Mouse (Mus musculus): ENCODE data around the gene S1pr2. TPM values are rescaled to one million over a fixed set of nuclear protein-coding genes. Genes with fewer than 3 reads are reported as not detected.

S1pr2 gene
- total and polyA plus RNA-seq, 3 experiments = 1.3 to 3.2 (median 2.0) TPM

DNA sequence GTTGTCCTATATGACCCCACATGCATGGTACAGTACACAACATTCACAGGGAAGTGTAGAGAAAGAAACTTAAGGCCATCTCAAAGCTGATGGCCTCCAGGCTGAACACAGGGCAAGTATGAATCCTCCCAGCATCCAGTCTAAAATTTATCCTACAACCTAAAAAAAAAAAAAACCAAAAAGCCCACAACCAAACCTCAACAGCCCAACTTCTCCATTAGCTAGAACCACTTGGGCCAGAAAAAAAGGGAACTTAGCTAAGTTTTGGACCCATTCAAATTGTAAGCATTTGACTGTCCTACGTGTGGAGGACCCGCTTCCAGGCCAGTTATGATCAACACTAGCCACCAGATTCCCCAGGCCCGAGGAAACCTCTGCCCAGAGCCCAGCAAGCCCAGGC, 53.3 kb downstream of the S1pr2 start:
- TF ChIP-seq JUND (conservative IDR thresholded peaks at IDR 0.05; ENCODE audit: low read depth, low read length) (no peak), ZMIZ1 (IDR thresholded peaks at IDR 0.05; ENCODE audit: low read depth, low read length) (no peak), MYC (IDR thresholded peaks at IDR 0.05; ENCODE audit: low read depth, low read length) (no peak), USF2 (conservative IDR thresholded peaks at IDR 0.05; ENCODE audit: low read depth, low read length) (no peak), SMC3 (IDR thresholded peaks at IDR 0.05; ENCODE audit: low read depth, low read length) (no peak), TCF12 (IDR thresholded peaks at IDR 0.05; ENCODE audit: low read depth, low read length) (no peak), RCOR1 (conservative IDR thresholded peaks at IDR 0.05; ENCODE audit: low read depth, low read length) (no peak), MAX (IDR thresholded peaks at IDR 0.05; ENCODE audit: low read length) (no peak), MEF2A (IDR thresholded peaks at IDR 0.05; ENCODE audit: borderline replicate concordance, low read depth, low read length) (no peak), KAT2A (IDR thresholded peaks at IDR 0.05; ENCODE audit: insufficient replicate concordance, low read length) (no peak), PAX5 (IDR thresholded peaks at IDR 0.05; ENCODE audit: low read length) (no peak), CHD2 (IDR thresholded peaks at IDR 0.05; ENCODE audit: low read length) (no peak), NRF1 (IDR thresholded peaks at IDR 0.05; ENCODE audit: low read depth, low read length) (no peak), ZNF384 (IDR thresholded peaks at IDR 0.05; ENCODE audit: low read depth, low read length) (no peak), RAD21 (IDR thresholded peaks at IDR 0.05; ENCODE audit: low read depth, low read length) (no peak), CHD1 (IDR thresholded peaks at IDR 0.05; ENCODE audit: low read depth, low read length) (no peak)
- H3K27me3 ChIP-seq (replicated peaks) = no peaks in the 10 kb centered on the region
- no peak overlapping the region for H3K4me2 ChIP-seq (ENCODE audit: insufficient read depth, low read depth, poor library complexity, severe bottlenecking)
- no peak overlapping the region for H3K9ac ChIP-seq (ENCODE audit: insufficient read depth, low read depth)
- dilution Hi-C loops (cut with MboI; ENCODE audit: extremely low pct_ligation_motif_present, extremely low pct_unique_long_range_greater_than_20kb, low sequenced_read_pairs) (no loop called here), in situ Hi-C loops (cut with MboI; ENCODE audit: low pct_ligation_motif_present, low pct_unique_long_range_greater_than_20kb, low sequenced_read_pairs) (no loop called here)
- H3K79me2 ChIP-seq (replicated peaks; ENCODE audit: control insufficient read depth, extremely low read depth, insufficient read depth, poor library complexity, severe bottlenecking) = no peaks in the 10 kb centered on the region
- no peak overlapping the region for H3K4me3 ChIP-seq (replicated peaks in 1 of 3; ENCODE audit: low read depth in 2 of 3, low read length in 2 of 3, poor library complexity in 1 of 3)
- no peak for DNase-seq (ENCODE audit: extremely low read depth)
- no peaks in the 10 kb centered on the region for H3K9me3 ChIP-seq (replicated peaks; ENCODE audit: low read length)
- H3K27ac ChIP-seq (ENCODE audit: insufficient read depth, low read depth) = no peak overlapping the region
- no peaks in the 10 kb centered on the region for H3K4me1 ChIP-seq (ENCODE audit: control insufficient read depth in 1 of 2, insufficient read depth in 2 of 2)
- H3K36me3 ChIP-seq (replicated peaks in 1 of 2; ENCODE audit: control insufficient read depth in 1 of 2, insufficient read depth in 1 of 2, low read length in 1 of 2) = peaks cover 90 to 99% of the 10 kb centered on the region in 2 experiments

- dilution Hi-C loops (cut with MboI; ENCODE audit: extremely low pct_ligation_motif_present, extremely low pct_unique_long_range_greater_than_20kb, low sequenced_read_pairs) = no loop called here
- H3K79me2 ChIP-seq (replicated peaks; ENCODE audit: control insufficient read depth, extremely low read depth, insufficient read depth, poor library complexity, severe bottlenecking) = no peaks in the 10 kb centered on the region
- peaks cover 96 to 100% of the 10 kb centered on the region in 2 experiments for H3K36me3 ChIP-seq (replicated peaks in 1 of 2; ENCODE audit: control insufficient read depth in 1 of 2, insufficient read depth in 1 of 2, low read length in 1 of 2)
- no peak overlapping the region for H3K4me3 ChIP-seq (replicated peaks in 1 of 3; ENCODE audit: low read depth in 2 of 3, low read length in 2 of 3, poor library complexity in 1 of 3)
- H3K27ac ChIP-seq (ENCODE audit: insufficient read depth, low read depth) = no peak overlapping the region
- H3K9me3 ChIP-seq (replicated peaks; ENCODE audit: low read length) = no peaks in the 10 kb centered on the region
- H3K4me2 ChIP-seq (ENCODE audit: insufficient read depth, low read depth, poor library complexity, severe bottlenecking) = no peak overlapping the region
- in situ Hi-C loops (cut with MboI; ENCODE audit: low pct_ligation_motif_present, low pct_unique_long_range_greater_than_20kb, low sequenced_read_pairs) = no loop called here
- no peaks in the 10 kb centered on the region for H3K27me3 ChIP-seq (replicated peaks)
- H3K9ac ChIP-seq (ENCODE audit: insufficient read depth, low read depth) = no peak overlapping the region
- peak; percentile 51 for DNase-seq (ENCODE audit: extremely low read depth)
- H3K4me1 ChIP-seq (ENCODE audit: control insufficient read depth in 1 of 2, insufficient read depth in 2 of 2) = no peaks in the 10 kb centered on the region
- peak; percentile 61 for TF ChIP-seq RAD21 (IDR thresholded peaks at IDR 0.05; ENCODE audit: low read depth, low read length)
- peak; percentile 39 for TF ChIP-seq SMC3 (IDR thresholded peaks at IDR 0.05; ENCODE audit: low read depth, low read length)
- peak in 1 of 2 experiments; percentile 68; a peak in 2 of 4 replicates for TF ChIP-seq CTCF (conservative IDR thresholded peaks at IDR 0.05 in 1 of 2, IDR thresholded peaks at IDR 0.05 in 1 of 2; ENCODE audit: low read depth in 2 of 2, low read length in 2 of 2)
- TF ChIP-seq ZC3H11A (IDR thresholded peaks at IDR 0.05; ENCODE audit: low read depth, low read length) = no peak
- no peak for TF ChIP-seq IRF4 (IDR thresholded peaks at IDR 0.05; ENCODE audit: low read depth, low read length)
Measured at GRCm38 (mm10) chr9:20916160-20916559, 60.4 kb downstream of the S1pr2 start.

Other genes with a start within 250 kb of the S1pr2 start
- gene Olfm2, start 230.4 kb downstream of the S1pr2 start, total RNA-seq (2012; rRNA removed) = 0.08 TPM in 1 of 2 replicates, not detected in the other
- gene Olfm2, start 230.4 kb downstream of the S1pr2 start, total RNA-seq (2014; rRNA removed) = not detected in 2 replicates
- 0.14 and 0.47 TPM in 2 replicates for gene Olfm2, start 230.4 kb downstream of the S1pr2 start, polyA plus RNA-seq (2012; ENCODE audit: insufficient read length, low read depth)
- 0.08 and 0.25 TPM in 2 replicates for gene Col5a3, start 161.7 kb downstream of the S1pr2 start, total RNA-seq (2012; rRNA removed)
- gene Col5a3, start 161.7 kb downstream of the S1pr2 start, total RNA-seq (2014; rRNA removed) = not detected in 2 replicates
- gene Col5a3, start 161.7 kb downstream of the S1pr2 start, polyA plus RNA-seq (2012; ENCODE audit: insufficient read length, low read depth) = 0.04 TPM in 1 of 2 replicates, not detected in the other
- not detected in 2 replicates for gene Rdh8, start 158.3 kb downstream of the S1pr2 start, total RNA-seq (2012; rRNA removed)
- gene Rdh8, start 158.3 kb downstream of the S1pr2 start, total RNA-seq (2014; rRNA removed) = not detected in 2 replicates
- not detected in 2 replicates for gene Rdh8, start 158.3 kb downstream of the S1pr2 start, polyA plus RNA-seq (2012; ENCODE audit: insufficient read length, low read depth)
- 18.8 and 25.2 TPM in 2 replicates for gene A230050P20Rik, start 108.1 kb downstream of the S1pr2 start, total RNA-seq (2012; rRNA removed)
- gene A230050P20Rik, start 108.1 kb downstream of the S1pr2 start, total RNA-seq (2014; rRNA removed) = 3.3 and 3.7 TPM in 2 replicates
- gene A230050P20Rik, start 108.1 kb downstream of the S1pr2 start, polyA plus RNA-seq (2012; ENCODE audit: insufficient read length, low read depth) = 11.0 and 11.2 TPM in 2 replicates
- 3.4 and 11.8 TPM in 2 replicates for gene Angptl6, start 97.1 kb downstream of the S1pr2 start, total RNA-seq (2012; rRNA removed)
- 1.4 and 2.0 TPM in 2 replicates for gene Angptl6, start 97.1 kb downstream of the S1pr2 start, total RNA-seq (2014; rRNA removed)
- 0.57 and 1.1 TPM in 2 replicates for gene Angptl6, start 97.1 kb downstream of the S1pr2 start, polyA plus RNA-seq (2012; ENCODE audit: insufficient read length, low read depth)
- gene Ppan, start 88.6 kb downstream of the S1pr2 start, total RNA-seq (2012; rRNA removed) = 346 and 359 TPM in 2 replicates
- gene Ppan, start 88.6 kb downstream of the S1pr2 start, total RNA-seq (2014; rRNA removed) = 242 and 272 TPM in 2 replicates
- 359 and 389 TPM in 2 replicates for gene Ppan, start 88.6 kb downstream of the S1pr2 start, polyA plus RNA-seq (2012; ENCODE audit: insufficient read length, low read depth)
- 293 and 340 TPM in 2 replicates for gene Eif3g, start 78.2 kb downstream of the S1pr2 start, total RNA-seq (2012; rRNA removed)
- gene Eif3g, start 78.2 kb downstream of the S1pr2 start, total RNA-seq (2014; rRNA removed) = 205 and 211 TPM in 2 replicates
- gene Eif3g, start 78.2 kb downstream of the S1pr2 start, polyA plus RNA-seq (2012; ENCODE audit: insufficient read length, low read depth) = 387 and 392 TPM in 2 replicates
- gene Dnmt1, start 16.9 kb downstream of the S1pr2 start, total RNA-seq (2012; rRNA removed) = 121 and 130 TPM in 2 replicates
- gene Dnmt1, start 16.9 kb downstream of the S1pr2 start, total RNA-seq (2014; rRNA removed) = 84.8 and 89.9 TPM in 2 replicates
- 145 and 190 TPM in 2 replicates for gene Dnmt1, start 16.9 kb downstream of the S1pr2 start, polyA plus RNA-seq (2012; ENCODE audit: insufficient read length, low read depth)
- 98.7 and 103 TPM in 2 replicates for gene Mrpl4, start 26.0 kb upstream of the S1pr2 start, total RNA-seq (2012; rRNA removed)
- gene Mrpl4, start 26.0 kb upstream of the S1pr2 start, total RNA-seq (2014; rRNA removed) = 42.1 and 43.9 TPM in 2 replicates
- 83.6 and 94.8 TPM in 2 replicates for gene Mrpl4, start 26.0 kb upstream of the S1pr2 start, polyA plus RNA-seq (2012; ENCODE audit: insufficient read length, low read depth)
- gene Icam1, start 39.2 kb upstream of the S1pr2 start, total RNA-seq (2012; rRNA removed) = 128 and 202 TPM in 2 replicates
- 101 and 102 TPM in 2 replicates for gene Icam1, start 39.2 kb upstream of the S1pr2 start, total RNA-seq (2014; rRNA removed)
- gene Icam1, start 39.2 kb upstream of the S1pr2 start, polyA plus RNA-seq (2012; ENCODE audit: insufficient read length, low read depth) = 64.2 and 70.6 TPM in 2 replicates
- gene Icam4, start 52.6 kb upstream of the S1pr2 start, total RNA-seq (2012; rRNA removed) = 2.9 and 3.1 TPM in 2 replicates
- gene Icam4, start 52.6 kb upstream of the S1pr2 start, total RNA-seq (2014; rRNA removed) = 1.1 and 1.2 TPM in 2 replicates
- gene Icam4, start 52.6 kb upstream of the S1pr2 start, polyA plus RNA-seq (2012; ENCODE audit: insufficient read length, low read depth) = 0.72 and 0.96 TPM in 2 replicates
- gene Icam5, start 55.3 kb upstream of the S1pr2 start, total RNA-seq (2012; rRNA removed) = 4.9 TPM in 2 replicates
- 0.89 and 1.0 TPM in 2 replicates for gene Icam5, start 55.3 kb upstream of the S1pr2 start, total RNA-seq (2014; rRNA removed)
- gene Icam5, start 55.3 kb upstream of the S1pr2 start, polyA plus RNA-seq (2012; ENCODE audit: insufficient read length, low read depth) = 1.6 and 1.7 TPM in 2 replicates
- gene Zglp1, start 90.3 kb upstream of the S1pr2 start, total RNA-seq (2012; rRNA removed) = 1.1 TPM in 1 of 2 replicates, not detected in the other
- 1.3 TPM in 1 of 2 replicates, not detected in the other for gene Zglp1, start 90.3 kb upstream of the S1pr2 start, total RNA-seq (2014; rRNA removed)
- gene Zglp1, start 90.3 kb upstream of the S1pr2 start, polyA plus RNA-seq (2012; ENCODE audit: insufficient read length, low read depth) = 0.87 and 0.98 TPM in 2 replicates
- 0.85 and 1.8 TPM in 2 replicates for gene Gm49373, start 96.3 kb upstream of the S1pr2 start, total RNA-seq (2012; rRNA removed)
- gene Gm49373, start 96.3 kb upstream of the S1pr2 start, total RNA-seq (2014; rRNA removed) = 0.54 and 0.60 TPM in 2 replicates
- gene Gm49373, start 96.3 kb upstream of the S1pr2 start, polyA plus RNA-seq (2012; ENCODE audit: insufficient read length, low read depth) = 1.5 and 2.9 TPM in 2 replicates
- gene Fdx1l, start 96.8 kb upstream of the S1pr2 start, total RNA-seq (2012; rRNA removed) = 79.7 and 90.4 TPM in 2 replicates
- gene Fdx1l, start 96.8 kb upstream of the S1pr2 start, total RNA-seq (2014; rRNA removed) = 67.2 and 70.8 TPM in 2 replicates
- gene Fdx1l, start 96.8 kb upstream of the S1pr2 start, polyA plus RNA-seq (2012; ENCODE audit: insufficient read length, low read depth) = 105 and 112 TPM in 2 replicates
- gene Gm38431, start 115.2 kb upstream of the S1pr2 start, total RNA-seq (2012; rRNA removed) = 20.6 and 30.5 TPM in 2 replicates
- 0.26 and 1.1 TPM in 2 replicates for gene Gm38431, start 115.2 kb upstream of the S1pr2 start, total RNA-seq (2014; rRNA removed)
- gene Gm38431, start 115.2 kb upstream of the S1pr2 start, polyA plus RNA-seq (2012; ENCODE audit: insufficient read length, low read depth) = 7.1 and 9.8 TPM in 2 replicates
- gene Raver1, start 115.2 kb upstream of the S1pr2 start, total RNA-seq (2012; rRNA removed) = 30.8 and 31.3 TPM in 2 replicates
- 16.0 and 18.9 TPM in 2 replicates for gene Raver1, start 115.2 kb upstream of the S1pr2 start, total RNA-seq (2014; rRNA removed)
- gene Raver1, start 115.2 kb upstream of the S1pr2 start, polyA plus RNA-seq (2012; ENCODE audit: insufficient read length, low read depth) = 77.9 and 101 TPM in 2 replicates
- gene Tyk2, start 154.5 kb upstream of the S1pr2 start, total RNA-seq (2012; rRNA removed) = 64.3 and 80.0 TPM in 2 replicates
- 39.0 and 40.6 TPM in 2 replicates for gene Tyk2, start 154.5 kb upstream of the S1pr2 start, total RNA-seq (2014; rRNA removed)
- 45.1 and 49.6 TPM in 2 replicates for gene Tyk2, start 154.5 kb upstream of the S1pr2 start, polyA plus RNA-seq (2012; ENCODE audit: insufficient read length, low read depth)
- 227 and 230 TPM in 2 replicates for gene Cdc37, start 173.2 kb upstream of the S1pr2 start, total RNA-seq (2012; rRNA removed)
- 84.1 and 87.2 TPM in 2 replicates for gene Cdc37, start 173.2 kb upstream of the S1pr2 start, total RNA-seq (2014; rRNA removed)
- 447 and 532 TPM in 2 replicates for gene Cdc37, start 173.2 kb upstream of the S1pr2 start, polyA plus RNA-seq (2012; ENCODE audit: insufficient read length, low read depth)
- gene Pde4a, start 188.9 kb upstream of the S1pr2 start, total RNA-seq (2012; rRNA removed) = 4.1 and 4.8 TPM in 2 replicates
- gene Pde4a, start 188.9 kb upstream of the S1pr2 start, total RNA-seq (2014; rRNA removed) = 1.2 and 1.7 TPM in 2 replicates
- 7.2 and 7.6 TPM in 2 replicates for gene Pde4a, start 188.9 kb upstream of the S1pr2 start, polyA plus RNA-seq (2012; ENCODE audit: insufficient read length, low read depth)